Mouse (Mus musculus) heart, embryonic 13.5 days (tissue): ENCODE data around the gene Eid2. TPM values are rescaled to one million over a fixed set of nuclear protein-coding genes. Genes with fewer than 3 reads are reported as not detected.
A peak's percentile ranks its signal among the peaks of the same experiment; 100 is the strongest.
"Not testable (repeated sequence)": the region's sequence is repeated elsewhere in the genome, so short reads cannot be mapped to it uniquely, and the experiment has no call there.

Experiments
- ATAC-seq: fragments of 200-750 bp; cut with Nextera tagmentation; 2 replicates; pipeline ENCODE4 v1.8.0; 2017; ENCODE audit warnings: moderate TSS enrichment; ENCODE audit not compliant: insufficient number of reproducible peaks, low FRiP score, low TSS enrichment; ENCODE audit errors: extremely low read depth
- H3K27ac ChIP-seq: fragments of 300-500 bp; sonication (generic); replicated peaks from 2 replicates; pipeline ENCODE4 v1.5.1; 2015; ENCODE audit warnings: moderate library complexity, mild to moderate bottlenecking, inconsistent platforms
- H3K27me3 ChIP-seq: fragments of 300-500 bp; sonication (generic); replicated peaks from 2 replicates; pipeline ENCODE4 v1.6.1; 2015; ENCODE audit warnings: mild to moderate bottlenecking, inconsistent platforms
- H3K36me3 ChIP-seq: fragments of 300-500 bp; sonication (generic); 2 replicates; pipeline ENCODE4 v1.6.1; 2015; ENCODE audit warnings: mild to moderate bottlenecking, inconsistent platforms
- H3K4me1 ChIP-seq: fragments of 300-500 bp; sonication (generic); 2 replicates; pipeline ENCODE4 v1.6.1; 2015; ENCODE audit warnings: inconsistent platforms
- H3K4me2 ChIP-seq: fragments of 300-500 bp; sonication (generic); 2 replicates; pipeline ENCODE4 v1.6.1; 2015; ENCODE audit warnings: inconsistent platforms, mild to moderate bottlenecking, moderate library complexity
- H3K4me3 ChIP-seq: fragments of 300-500 bp; sonication (generic); 2 replicates; pipeline ENCODE4 v1.5.1; 2015; ENCODE audit warnings: moderate library complexity, mild to moderate bottlenecking, inconsistent platforms
- H3K9ac ChIP-seq: fragments of 300-500 bp; sonication (generic); 2 replicates; pipeline ENCODE4 v1.6.1; 2015; ENCODE audit warnings: inconsistent platforms, mild to moderate bottlenecking, moderate library complexity
- H3K9me3 ChIP-seq: fragments of 300-500 bp; sonication (generic); 2 replicates; pipeline ENCODE4 v1.6.1; 2016; ENCODE audit warnings: inconsistent platforms
- WGBS: fragments of 180-500 bp; shearing (Covaris S2); methylation state at CpG from one replicate; pipeline ENCODE4 v1.1.7; 2015; ENCODE audit warnings: mixed read lengths; 5-methylcytosine and 5-hydroxymethylcytosine counted together
- polyA plus RNA-seq: library from polyadenylated mRNA; unstranded; fragments of >200 nt; fragmentation: Nextera tagmentation; extraction: Ambion mirVana; gene quantifications from 2 replicates; pipeline ENCODE4 v1.2.1, GENCODE M21; 2015

Gene Eid2
- polyA plus RNA-seq: 1.1 and 1.2 TPM in 2 replicates

GRCm38 (mm10) chr7:28267129-28268041 lies at the start of gene Eid2:
TSS of gene Eid2 (plus strand) at chr7:28267881.
- Histone ChIP-seq H3K4me2 (peak within 1 kb of the TSS; percentile 90), H3K4me1 (peaks cover 11% of the 10 kb centered on the region), H3K4me3 (peak within 1 kb of the TSS; percentile 92), H3K27ac (peak within 1 kb of the TSS; percentile 86), H3K9ac (peak within 1 kb of the TSS; percentile 98), H3K27me3 (no peaks in the 10 kb centered on the region; the same call in 1 of the 2 replicates), H3K36me3 (peaks cover 28% of the 10 kb centered on the region), H3K9me3 (no peaks in the 10 kb centered on the region)
- ATAC-seq: peak; percentile 79
- 6% methylated on average over 54 of the region's 57 CpGs for WGBS

GRCm38 (mm10) chr7:28218951-28219740 lies 48.5 kb upstream of the Eid2 start:
- H3K36me3 ChIP-seq, H3K4me3 ChIP-seq, ATAC-seq, H3K9ac ChIP-seq, H3K4me2 ChIP-seq, H3K27ac ChIP-seq, H3K27me3 ChIP-seq, H3K4me1 ChIP-seq, H3K9me3 ChIP-seq: not testable (repeated sequence)
- WGBS: 75% methylated on average over 20 of the region's 20 CpGs

GRCm38 (mm10) chr7:28226836-28227235 lies 40.8 kb upstream of the Eid2 start:
- H3K27me3 ChIP-seq, H3K4me3 ChIP-seq, H3K9ac ChIP-seq, ATAC-seq, H3K9me3 ChIP-seq, H3K4me2 ChIP-seq, H3K36me3 ChIP-seq, H3K27ac ChIP-seq, H3K4me1 ChIP-seq: not testable (repeated sequence)
- 73% methylated on average over 4 of the region's 4 CpGs for WGBS

- H3K9ac ChIP-seq, H3K4me2 ChIP-seq, H3K9me3 ChIP-seq, ATAC-seq, H3K27ac ChIP-seq, H3K4me3 ChIP-seq, H3K4me1 ChIP-seq, H3K36me3 ChIP-seq, H3K27me3 ChIP-seq: not testable (repeated sequence)
- WGBS: 77% methylated on average over 4 of the region's 4 CpGs
Observed at GRCm38 (mm10) chr7:28227421-28227820, 40.3 kb upstream of the Eid2 start.

GRCm38 (mm10) chr7:28243943-28244342 lies 23.7 kb upstream of the Eid2 start:
- not testable (repeated sequence) for H3K9me3 ChIP-seq, H3K4me3 ChIP-seq, H3K4me1 ChIP-seq, ATAC-seq, H3K27me3 ChIP-seq, H3K36me3 ChIP-seq, H3K27ac ChIP-seq, H3K9ac ChIP-seq, H3K4me2 ChIP-seq
- 60% methylated on average over 2 of the region's 2 CpGs for WGBS

- no peak overlapping the region for H3K27ac ChIP-seq
- H3K4me2 ChIP-seq: no peak overlapping the region
- H3K9me3 ChIP-seq: no peaks in the 10 kb centered on the region; the same call in 1 of the 2 replicates
- H3K4me1 ChIP-seq: no peaks in the 10 kb centered on the region
- no peak overlapping the region for H3K4me3 ChIP-seq
- H3K27me3 ChIP-seq: no peaks in the 10 kb centered on the region
- H3K36me3 ChIP-seq: no peaks in the 10 kb centered on the region
- no peak overlapping the region for H3K9ac ChIP-seq
- no peak for ATAC-seq
- WGBS: 81% methylated on average over 3 of the region's 3 CpGs
Observed at GRCm38 (mm10) chr7:28248957-28249356, 18.7 kb upstream of the Eid2 start.

GRCm38 (mm10) chr7:28251976-28252375 lies 15.7 kb upstream of the Eid2 start:
- H3K27ac ChIP-seq: no peak overlapping the region
- H3K27me3 ChIP-seq: no peaks in the 10 kb centered on the region
- no peak overlapping the region for H3K9ac ChIP-seq
- H3K36me3 ChIP-seq: no peaks in the 10 kb centered on the region
- peaks cover 6% of the 10 kb centered on the region; the same call in 1 of the 2 replicates for H3K9me3 ChIP-seq
- no peaks in the 10 kb centered on the region for H3K4me1 ChIP-seq
- 81% methylated on average over 17 of the region's 17 CpGs for WGBS
- ATAC-seq: no peak
- no peak overlapping the region for H3K4me2 ChIP-seq
- H3K4me3 ChIP-seq: no peak overlapping the region

GRCm38 (mm10) chr7:28254591-28254990 lies 13.1 kb upstream of the Eid2 start:
- H3K36me3 ChIP-seq: no peaks in the 10 kb centered on the region
- H3K27ac ChIP-seq: no peak overlapping the region
- H3K27me3 ChIP-seq: no peaks in the 10 kb centered on the region
- 76% methylated on average over 6 of the region's 6 CpGs for WGBS
- no peaks in the 10 kb centered on the region for H3K4me1 ChIP-seq
- H3K4me3 ChIP-seq: no peak overlapping the region
- no peak for ATAC-seq
- H3K9ac ChIP-seq: no peak overlapping the region
- peaks cover 6% of the 10 kb centered on the region; the same call in 1 of the 2 replicates for H3K9me3 ChIP-seq
- no peak overlapping the region for H3K4me2 ChIP-seq

GRCm38 (mm10) chr7:28255476-28255875 lies 12.2 kb upstream of the Eid2 start:
- Histone ChIP-seq H3K27ac (no peak overlapping the region), H3K9ac (no peak overlapping the region), H3K27me3 (no peaks in the 10 kb centered on the region), H3K9me3 (peaks cover 6% of the 10 kb centered on the region; the same call in 1 of the 2 replicates), H3K4me3 (no peak overlapping the region), H3K4me1 (no peaks in the 10 kb centered on the region), H3K36me3 (no peaks in the 10 kb centered on the region), H3K4me2 (no peak overlapping the region)
- ATAC-seq: no peak
- 79% methylated on average over 6 of the region's 6 CpGs for WGBS

- no peak overlapping the region for H3K9ac ChIP-seq
- no peak overlapping the region for H3K4me2 ChIP-seq
- H3K27me3 ChIP-seq: no peaks in the 10 kb centered on the region; the same call in 1 of the 2 replicates
- ATAC-seq: no peak
- no peak overlapping the region for H3K27ac ChIP-seq
- no peaks in the 10 kb centered on the region for H3K9me3 ChIP-seq
- no peaks in the 10 kb centered on the region for H3K4me1 ChIP-seq
- WGBS: 44% methylated on average over 5 of the region's 5 CpGs
- H3K4me3 ChIP-seq: no peak overlapping the region
- H3K36me3 ChIP-seq: no peaks in the 10 kb centered on the region
Observed at GRCm38 (mm10) chr7:28262861-28263260, 4.8 kb upstream of the Eid2 start.

GRCm38 (mm10) chr7:28263786-28264185 lies 3.9 kb upstream of the Eid2 start:
- H3K27me3 ChIP-seq: no peaks in the 10 kb centered on the region; the same call in 1 of the 2 replicates
- no peak overlapping the region for H3K9ac ChIP-seq
- no peaks in the 10 kb centered on the region for H3K9me3 ChIP-seq
- no peak overlapping the region for H3K27ac ChIP-seq
- H3K4me3 ChIP-seq: no peak overlapping the region
- no peak overlapping the region for H3K4me2 ChIP-seq
- ATAC-seq: no peak
- WGBS: 8% methylated on average over 14 of the region's 15 CpGs
- no peaks in the 10 kb centered on the region for H3K36me3 ChIP-seq
- peaks cover 5% of the 10 kb centered on the region for H3K4me1 ChIP-seq
